Mouse (Mus musculus): ENCODE measurements around the gene Il3.

GRCm38 (mm10) chr11:54219903-54220740, 47.0 kb downstream of the Il3 start:
- TF ChIP-seq CTCF (conservative IDR thresholded peaks at IDR 0.05; ENCODE audit: insufficient read depth, insufficient read length, low read depth, low read length) = no peak
- no peak for TF ChIP-seq POLR2A (IDR thresholded peaks at IDR 0.05; ENCODE audit: low read depth, low read length)

Data from kidney, adult 2 months (tissue).